Mouse (Mus musculus) T-cell, adult 66 days (primary cell): ENCODE data around the gene Ibtk. TPM values are rescaled to one million over a fixed set of nuclear protein-coding genes. Genes with fewer than 3 reads are reported as not detected.

Source experiments
- total RNA-seq, 2 experiments: library from RNA; stranded (reverse); gene quantifications; 3 replicates in 1 of 2; 4 replicates in 1 of 2; pipeline ENCODE4 v1.2.4; 2023

Ibtk gene
- 10 to 100 TPM; 32.7 to 33.5 TPM for total RNA-seq

GRCm38 (mm10) chr9:85749142-85749921 is at the start of gene Ibtk:
TSS of gene Ibtk (minus strand) at chr9:85749334.

Other genes starting within 250 kb of the Ibtk start
- gene Tpbg, start 93.0 kb upstream of the Ibtk start, total RNA-seq = not detected